Mouse (Mus musculus) midbrain, embryonic 14.5 days (tissue): Measurements from ENCODE around the gene Nr4a3. TPM values are rescaled to one million over a fixed set of nuclear protein-coding genes. Genes with fewer than 3 reads are reported as not detected.

Source experiments
- ATAC-seq: fragments of 200-750 bp; cut with Nextera tagmentation; 2 replicates; pipeline ENCODE4 v1.8.0; 2017; ENCODE audit warnings: moderate number of reproducible peaks, moderate library complexity; ENCODE audit not compliant: low FRiP score, low TSS enrichment
- DNase-seq: peaks from one replicate; pipeline ENCODE4 v3.0.0-alpha.2; 2015
- H3K27ac ChIP-seq: fragments of 300-500 bp; sonication (generic); replicated peaks from 2 replicates; pipeline ENCODE4 v1.5.1; 2014; ENCODE audit warnings: mild to moderate bottlenecking, low read depth, low read length, moderate library complexity
- H3K27me3 ChIP-seq: fragments of 300-500 bp; sonication (generic); 2 replicates; pipeline ENCODE4 v1.6.1; 2014; ENCODE audit warnings: low read length, control low read depth, mixed read lengths; ENCODE audit not compliant: control insufficient read depth, insufficient read depth
- H3K36me3 ChIP-seq: fragments of 300-500 bp; sonication (generic); 2 replicates; pipeline ENCODE4 v1.6.1; 2014; ENCODE audit warnings: low read length, control low read depth; ENCODE audit not compliant: control insufficient read depth, insufficient read depth
- H3K4me1 ChIP-seq: fragments of 300-500 bp; sonication (generic); 2 replicates; pipeline ENCODE4 v1.6.1; 2014; ENCODE audit warnings: mild to moderate bottlenecking, antibody characterized with exemption, low read length, control low read depth; ENCODE audit not compliant: control insufficient read depth, insufficient read depth
- H3K4me2 ChIP-seq: fragments of 300-500 bp; sonication (generic); 2 replicates; pipeline ENCODE4 v1.6.1; 2014; ENCODE audit warnings: mild to moderate bottlenecking, low read length, moderate library complexity
- H3K4me3 ChIP-seq: fragments of 300-500 bp; sonication (generic); replicated peaks from 2 replicates; pipeline ENCODE4 v1.5.1; 2014; ENCODE audit warnings: low read depth, low read length
- H3K9ac ChIP-seq: fragments of 300-500 bp; sonication (generic); replicated peaks from 2 replicates; pipeline ENCODE4 v1.6.1; 2014; ENCODE audit warnings: mild to moderate bottlenecking, low read length, moderate library complexity
- H3K9me3 ChIP-seq: fragments of 300-500 bp; sonication (generic); 2 replicates; pipeline ENCODE4 v1.6.1; 2016; ENCODE audit warnings: low read length, control low read depth, mixed read lengths; ENCODE audit not compliant: control insufficient read depth
- WGBS: fragments of 180-500 bp; shearing (Covaris S2); extraction: QIAGEN DNeasy Blood & Tissue Kit; methylation state at CpG from one replicate; pipeline ENCODE4 v1.1.7; 2014; 5-methylcytosine and 5-hydroxymethylcytosine counted together
- polyA plus RNA-seq: library from polyadenylated mRNA; unstranded; fragments of >200 nt; fragmentation: Nextera tagmentation; extraction: Ambion mirVana; gene quantifications from 2 replicates; pipeline ENCODE4 v1.2.1, GENCODE M21; 2014

Nr4a3 gene
- polyA plus RNA-seq, 1 experiment from 2014 or later = 1.1 TPM

GRCm38 (mm10) chr4:48108591-48108990 lies 63.6 kb downstream of the Nr4a3 start:
- WGBS = 88% methylated on average over 2 of the region's 2 CpGs
- ATAC-seq (no peak), DNase-seq (no peak)
- H3K27me3 ChIP-seq = no peaks in the 10 kb centered on the region
- no peaks in the 10 kb centered on the region for H3K9me3 ChIP-seq
- no peaks in the 10 kb centered on the region for H3K4me1 ChIP-seq
- H3K9ac ChIP-seq = no peak overlapping the region
- no peak overlapping the region for H3K27ac ChIP-seq
- H3K36me3 ChIP-seq = no peaks in the 10 kb centered on the region
- H3K4me3 ChIP-seq = no peak overlapping the region
- H3K4me2 ChIP-seq = no peak overlapping the region

- H3K36me3 ChIP-seq = no peaks in the 10 kb centered on the region
- H3K4me1 ChIP-seq = no peaks in the 10 kb centered on the region
- H3K27me3 ChIP-seq = no peaks in the 10 kb centered on the region
- no peak overlapping the region for H3K4me2 ChIP-seq
- H3K9me3 ChIP-seq = no peaks in the 10 kb centered on the region
- ATAC-seq = no peak
- no peak overlapping the region for H3K9ac ChIP-seq
- H3K27ac ChIP-seq = no peak overlapping the region
- no peak overlapping the region for H3K4me3 ChIP-seq
- DNase-seq = no peak
- 87% methylated on average over 3 of the region's 3 CpGs for WGBS
These were observed 65.4 kb downstream of the Nr4a3 start for GRCm38 (mm10) chr4:48110331-48110730.

GRCm38 (mm10) chr4:48116191-48116590 lies 71.2 kb downstream of the Nr4a3 start:
- Histone ChIP-seq H3K4me3 (no peak overlapping the region), H3K27ac (no peak overlapping the region), H3K4me2 (no peak overlapping the region), H3K4me1 (no peaks in the 10 kb centered on the region), H3K27me3 (no peaks in the 10 kb centered on the region), H3K9me3 (no peaks in the 10 kb centered on the region), H3K9ac (no peak overlapping the region), H3K36me3 (no peaks in the 10 kb centered on the region)
- WGBS = 68% methylated on average over 4 of the region's 4 CpGs
- ATAC-seq (no peak), DNase-seq (peak; percentile 13)

- WGBS = 8% methylated on average over 9 of the region's 9 CpGs
These were observed 79.4 kb downstream of the Nr4a3 start for GRCm38 (mm10) chr4:48124416-48124772.

GRCm38 (mm10) chr4:48124773-48125469 lies 80.0 kb downstream of the Nr4a3 start, which contains the start of gene Stx17:
TSS of gene Stx17 (plus strand) at chr4:48124915.
- Histone ChIP-seq H3K4me1 (no peaks in the 10 kb centered on the region), H3K4me3 (peak within 1 kb of the TSS; percentile 77), H3K27me3 (no peaks in the 10 kb centered on the region), H3K36me3 (no peaks in the 10 kb centered on the region), H3K4me2 (peak within 1 kb of the TSS; percentile 81), H3K27ac (no peak within 1 kb of the TSS), H3K9me3 (no peaks in the 10 kb centered on the region), H3K9ac (peak within 1 kb of the TSS; percentile 86)
- ATAC-seq (peak; percentile 99), DNase-seq (peak; percentile 92)
- 2% methylated on average over 58 of the region's 58 CpGs for WGBS

More at GRCm38 (mm10) chr4:48124416-48124772, 79.4 kb downstream of the Nr4a3 start:
- no peak overlapping the region for H3K27ac ChIP-seq
- no peak overlapping the region for H3K9ac ChIP-seq
- H3K4me2 ChIP-seq = peak overlapping the region; percentile 81
- no peaks in the 10 kb centered on the region for H3K36me3 ChIP-seq
- H3K4me1 ChIP-seq = no peaks in the 10 kb centered on the region
- DNase-seq (no peak), ATAC-seq (peak; percentile 69)
- H3K9me3 ChIP-seq = no peaks in the 10 kb centered on the region
- H3K4me3 ChIP-seq = peak overlapping the region; percentile 77
- no peaks in the 10 kb centered on the region for H3K27me3 ChIP-seq

GRCm38 (mm10) chr4:48130314-48130713 lies 85.4 kb downstream of the Nr4a3 start:
- no peaks in the 10 kb centered on the region for H3K36me3 ChIP-seq
- no peaks in the 10 kb centered on the region for H3K9me3 ChIP-seq
- H3K4me2 ChIP-seq = no peak overlapping the region
- WGBS = 90% methylated on average over 6 of the region's 6 CpGs
- DNase-seq (no peak), ATAC-seq (no peak)
- H3K4me3 ChIP-seq = no peak overlapping the region
- no peaks in the 10 kb centered on the region for H3K27me3 ChIP-seq
- H3K4me1 ChIP-seq = no peaks in the 10 kb centered on the region
- no peak overlapping the region for H3K9ac ChIP-seq
- no peak overlapping the region for H3K27ac ChIP-seq

GRCm38 (mm10) chr4:48131606-48132005 lies 86.7 kb downstream of the Nr4a3 start:
- Histone ChIP-seq H3K4me3 (no peak overlapping the region), H3K27me3 (no peaks in the 10 kb centered on the region), H3K4me1 (no peaks in the 10 kb centered on the region), H3K9ac (no peak overlapping the region), H3K4me2 (no peak overlapping the region), H3K27ac (no peak overlapping the region), H3K9me3 (no peaks in the 10 kb centered on the region), H3K36me3 (0 out of 2 replicates have a peak, but pooled peaks cover 3% of the 10 kb centered on the region)
- no peak for ATAC-seq
- no peak for DNase-seq
- 98% methylated on average over 9 of the region's 9 CpGs for WGBS

- no peak overlapping the region for H3K4me3 ChIP-seq
- H3K4me2 ChIP-seq = no peak overlapping the region
- no peaks in the 10 kb centered on the region for H3K9me3 ChIP-seq
- no peaks in the 10 kb centered on the region for H3K27me3 ChIP-seq
- DNase-seq (no peak), ATAC-seq (no peak)
- no peaks in the 10 kb centered on the region for H3K4me1 ChIP-seq
- no peak overlapping the region for H3K27ac ChIP-seq
- no peak overlapping the region for H3K9ac ChIP-seq
- WGBS = 94% methylated on average over 3 of the region's 3 CpGs
- 0 out of 2 replicates have a peak, but pooled peaks cover 3% of the 10 kb centered on the region for H3K36me3 ChIP-seq
These were observed 87.8 kb downstream of the Nr4a3 start for GRCm38 (mm10) chr4:48132721-48133120.
